Mouse (Mus musculus): ENCODE data around the gene Alox5ap.

DNA sequence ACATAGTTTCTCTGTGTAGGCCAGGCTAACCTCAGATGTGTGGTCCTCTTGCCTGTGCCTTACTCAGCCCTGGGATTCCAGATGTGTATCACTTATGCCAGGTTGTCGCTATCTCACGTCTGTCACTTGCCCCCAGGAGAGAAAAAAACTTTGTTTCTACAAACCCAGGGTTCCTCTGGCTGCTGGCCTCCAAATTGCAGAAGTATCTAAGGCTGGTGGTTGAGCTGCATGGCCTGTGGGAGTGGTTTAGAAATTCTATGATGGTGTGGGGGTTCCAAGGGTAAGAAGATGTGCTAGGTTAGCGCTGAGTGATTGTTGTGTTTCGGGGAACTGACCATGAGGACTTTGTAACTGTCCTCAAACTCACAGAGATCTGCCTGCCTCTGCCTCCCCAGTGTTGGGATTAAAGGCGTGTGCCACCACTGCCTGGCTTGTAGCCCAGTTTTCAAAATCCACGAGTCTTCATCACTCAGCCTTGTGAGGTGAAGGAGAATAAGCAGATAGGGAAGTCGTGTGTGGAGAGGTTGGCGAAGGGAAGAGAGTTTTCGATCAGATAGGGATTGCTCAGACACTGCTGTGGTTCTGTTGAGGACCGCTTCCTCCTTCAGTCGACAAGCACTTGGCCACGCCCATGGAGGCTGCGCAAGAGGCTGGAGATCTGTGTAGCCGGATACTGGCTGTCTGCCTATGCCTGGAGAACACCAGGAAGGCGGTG, 10.0 kb downstream of the Alox5ap start:
- no peak for TF ChIP-seq CTCF (IDR thresholded peaks at IDR 0.05; ENCODE audit: low read depth)
- no peak for TF ChIP-seq EP300 (IDR thresholded peaks at IDR 0.05; ENCODE audit: low read depth)

Data from liver, postnatal 0 days (tissue).